Mouse (Mus musculus) hindbrain, postnatal 0 days (tissue): Measurements from ENCODE around the gene Mgat4a. TPM values are rescaled to one million over a fixed set of nuclear protein-coding genes. Genes with fewer than 3 reads are reported as not detected.

Source experiments
- ATAC-seq: fragments of 200-750 bp; cut with Nextera tagmentation; 2 replicates; pipeline ENCODE4 v1.8.0; 2017; ENCODE audit warnings: mild to moderate bottlenecking, moderate TSS enrichment, moderate library complexity
- DNase-seq: peaks from one replicate; pipeline ENCODE4 v3.0.0-alpha.2; 2015; ENCODE audit warnings: low spot score
- H3K27ac ChIP-seq: fragments of 300-500 bp; sonication (generic); 2 replicates; pipeline ENCODE4 v1.5.1; 2014; ENCODE audit warnings: mild to moderate bottlenecking
- H3K27me3 ChIP-seq: fragments of 300-500 bp; sonication (generic); 2 replicates; pipeline ENCODE4 v1.6.1; 2014; ENCODE audit warnings: low read length, mixed read lengths; ENCODE audit not compliant: insufficient read depth
- H3K36me3 ChIP-seq: fragments of 300-500 bp; sonication (generic); 2 replicates; pipeline ENCODE4 v1.6.1; 2014; ENCODE audit warnings: low read length, mixed read lengths; ENCODE audit not compliant: insufficient read depth
- H3K4me1 ChIP-seq: fragments of 300-500 bp; sonication (generic); 2 replicates; pipeline ENCODE4 v1.6.1; 2014; ENCODE audit warnings: antibody characterized with exemption, low read length, mixed read lengths; ENCODE audit not compliant: insufficient read depth
- H3K4me2 ChIP-seq: fragments of 300-500 bp; sonication (generic); 2 replicates; pipeline ENCODE4 v1.6.1; 2014; ENCODE audit warnings: low read depth, mild to moderate bottlenecking, low read length, moderate library complexity, mixed read lengths
- H3K4me3 ChIP-seq: fragments of 300-500 bp; sonication (generic); 2 replicates; pipeline ENCODE4 v1.5.1; 2014; ENCODE audit warnings: low read length
- H3K9ac ChIP-seq: fragments of 300-500 bp; sonication (generic); replicated peaks from 2 replicates; pipeline ENCODE4 v1.6.1; 2014; ENCODE audit warnings: mild to moderate bottlenecking, low read length, moderate library complexity, mixed read lengths
- H3K9me3 ChIP-seq: fragments of 300-500 bp; sonication (generic); 2 replicates; pipeline ENCODE4 v1.6.1; 2016; ENCODE audit warnings: low read length, mixed read lengths
- CTCF ChIP-seq: IDR thresholded peaks from 2 replicates; pipeline ENCODE4 v1.5.1; 2016; ENCODE audit warnings: antibody characterized with exemption, control low read depth, low read depth
- WGBS: fragments of 180-500 bp; shearing (Covaris S2); extraction: QIAGEN DNeasy Blood & Tissue Kit; methylation state at CpG from one replicate; pipeline ENCODE4 v1.1.7; 2014; 5-methylcytosine and 5-hydroxymethylcytosine counted together
- polyA plus RNA-seq: library from polyadenylated mRNA; unstranded; fragments of >200 nt; fragmentation: Nextera tagmentation; extraction: Ambion mirVana; gene quantifications from 2 replicates; pipeline ENCODE4 v1.2.1, GENCODE M21; 2015
- total RNA-seq: library from RNA; depleted of rRNA; stranded (reverse); fragments of >200 nt; gene quantifications from 2 replicates; pipeline ENCODE4 v1.2.3, GENCODE M21; 2014; rRNA removed

Gene Mgat4a
- total and polyA plus RNA-seq, 2 experiments from 2014 or later, result 10.5 to 20.0 TPM

GRCm38 (mm10) chr1:37396481-37396880 is 144.3 kb downstream of the Mgat4a start:
- Histone ChIP-seq H3K9ac (no peak overlapping the region), H3K4me2 (no peak overlapping the region), H3K36me3 (peaks cover 54% of the 10 kb centered on the region), H3K9me3 (no peaks in the 10 kb centered on the region), H3K27ac (no peak overlapping the region), H3K4me3 (no peak overlapping the region), H3K4me1 (no peaks in the 10 kb centered on the region), H3K27me3 (no peaks in the 10 kb centered on the region)
- WGBS, result 81% methylated on average over 1 of the region's 1 CpGs
- DNase-seq (no peak), ATAC-seq (no peak)
- TF ChIP-seq CTCF, result no peak

DNA sequence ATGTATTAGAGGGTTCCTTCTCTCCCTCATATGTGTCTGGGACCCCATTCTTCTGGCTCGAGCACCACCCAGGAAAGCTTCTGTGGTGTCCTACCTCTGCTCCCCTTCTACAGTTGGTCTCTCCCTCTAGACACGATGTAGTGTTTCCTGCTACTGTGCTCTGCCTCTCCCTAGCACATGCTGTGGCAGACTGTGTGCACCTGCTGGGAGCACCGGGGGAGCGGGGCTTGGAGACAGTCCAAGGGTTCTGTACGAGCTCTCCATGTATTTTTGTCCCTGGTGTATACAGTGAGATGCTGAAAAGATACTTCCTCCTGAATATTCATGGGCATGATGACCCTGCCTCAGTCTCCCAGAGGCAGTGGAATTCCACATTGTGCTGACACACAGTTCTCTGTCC is 147.6 kb downstream of the Mgat4a start:
- WGBS, result 44% methylated on average over 5 of the region's 5 CpGs
- H3K36me3 ChIP-seq, result peaks cover 62% of the 10 kb centered on the region
- no peaks in the 10 kb centered on the region for H3K27me3 ChIP-seq
- H3K9me3 ChIP-seq, result no peaks in the 10 kb centered on the region
- ATAC-seq (no peak), DNase-seq (no peak)
- no peak overlapping the region for H3K4me3 ChIP-seq
- H3K4me2 ChIP-seq, result no peak overlapping the region
- H3K27ac ChIP-seq, result no peak overlapping the region
- no peak for TF ChIP-seq CTCF
- H3K4me1 ChIP-seq, result no peaks in the 10 kb centered on the region
- no peak overlapping the region for H3K9ac ChIP-seq

Other genes starting within 250 kb of the Mgat4a start
- 45.3 and 53.6 TPM in 2 replicates for gene Inpp4a, start 241.2 kb downstream of the Mgat4a start, total RNA-seq
- gene Inpp4a, start 241.2 kb downstream of the Mgat4a start, polyA plus RNA-seq, result 82.5 and 83.7 TPM in 2 replicates
- 44.4 and 48.7 TPM in 2 replicates for gene Coa5, start 110.9 kb downstream of the Mgat4a start, total RNA-seq
- 40.9 and 43.7 TPM in 2 replicates for gene Coa5, start 110.9 kb downstream of the Mgat4a start, polyA plus RNA-seq
- gene Unc50, start 110.9 kb downstream of the Mgat4a start, total RNA-seq, result 63.4 and 70.8 TPM in 2 replicates
- 135 and 138 TPM in 2 replicates for gene Unc50, start 110.9 kb downstream of the Mgat4a start, polyA plus RNA-seq
- gene 2010300C02Rik, start 179.1 kb upstream of the Mgat4a start, total RNA-seq, result 7.1 and 10.0 TPM in 2 replicates
- gene 2010300C02Rik, start 179.1 kb upstream of the Mgat4a start, polyA plus RNA-seq, result 4.1 and 5.3 TPM in 2 replicates